Mouse (Mus musculus): ENCODE data around the gene Capn7. TPM values are rescaled to one million over a fixed set of nuclear protein-coding genes. Genes with fewer than 3 reads are reported as not detected.

Capn7 gene
- polyA plus RNA-seq, 1 experiment = 37.5 TPM

DNA sequence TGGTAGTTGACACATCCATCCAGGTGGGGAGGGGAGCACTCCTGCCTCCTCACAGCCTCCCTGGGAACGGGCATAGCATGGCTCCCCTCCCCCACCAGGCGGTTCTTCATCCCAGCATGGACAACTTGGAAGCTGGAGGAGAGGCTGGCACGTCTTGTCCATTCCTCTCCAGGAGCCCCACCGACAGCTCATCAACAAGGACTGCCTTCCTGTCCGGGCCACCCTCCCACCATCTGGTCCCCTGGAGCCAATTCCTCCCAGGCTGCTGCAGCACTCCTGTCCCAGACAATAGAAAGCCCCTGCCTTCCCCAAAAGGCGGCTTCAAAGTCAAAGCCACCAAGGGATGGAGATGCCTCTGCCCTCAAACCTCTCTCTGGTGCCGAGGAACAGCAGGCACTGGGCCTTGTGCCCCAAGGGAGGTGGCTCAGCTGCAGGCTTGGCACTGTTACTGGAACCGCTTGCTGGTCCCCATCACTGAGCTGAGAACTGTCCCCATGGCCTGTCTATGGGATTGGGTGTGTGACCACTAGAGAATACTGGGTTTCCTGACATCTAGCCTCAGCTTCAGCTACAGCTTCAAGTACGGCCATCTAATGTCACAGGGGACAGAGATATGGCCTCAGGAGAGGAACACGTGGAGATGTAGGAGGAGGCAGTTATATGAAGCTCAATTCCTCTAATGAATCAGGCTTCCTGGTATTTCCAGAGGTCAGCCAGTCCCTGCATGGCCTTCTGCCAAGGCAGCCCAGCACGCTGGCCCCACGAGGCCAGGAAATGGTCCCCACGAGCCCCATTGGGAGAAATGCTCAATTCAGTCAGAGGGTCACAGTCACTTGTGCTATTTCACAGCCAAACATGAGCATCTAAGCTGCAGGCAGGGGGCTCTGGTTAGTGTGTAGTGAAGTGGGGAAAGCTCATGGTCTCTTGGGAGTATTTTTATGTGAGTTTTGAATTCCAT lies 48.2 kb downstream of the Capn7 start:
- Histone ChIP-seq H3K4me3 (ENCODE audit: insufficient read depth, low read length) (no peak overlapping the region), H3K4me1 (ENCODE audit: control insufficient read depth, insufficient read depth, low read length) (peaks cover 35% of the 10 kb centered on the region), H3K27ac (ENCODE audit: insufficient read depth, low read depth, low read length) (peak overlapping the region; percentile 72)
- TF ChIP-seq POLR2A (IDR thresholded peaks at IDR 0.05; ENCODE audit: borderline replicate concordance, low read depth, low read length) (no peak), CTCF (IDR thresholded peaks at IDR 0.05; ENCODE audit: low read depth, low read length) (no peak)

DNA sequence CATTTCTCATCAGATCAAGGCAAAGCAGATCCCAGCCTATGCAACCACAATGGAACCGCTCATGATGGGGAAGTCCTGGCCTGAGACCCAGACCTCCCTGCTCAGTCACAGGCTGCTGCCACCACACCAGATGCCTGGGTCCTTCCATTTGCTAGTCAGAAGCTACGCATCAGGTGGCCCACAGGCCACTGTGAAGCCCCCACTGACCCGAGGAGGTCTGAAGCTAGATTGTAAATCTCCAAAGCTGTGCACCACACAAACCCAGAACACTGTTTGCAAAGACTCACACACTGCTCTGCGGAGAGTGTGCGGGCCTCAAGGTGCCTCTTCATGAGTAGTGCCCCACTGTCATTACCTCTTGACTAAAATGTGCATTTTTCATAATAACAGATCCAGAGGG lies 49.0 kb downstream of the Capn7 start:
- H3K27ac ChIP-seq (ENCODE audit: insufficient read depth, low read depth, low read length) = peak overlapping the region; percentile 72
- H3K4me3 ChIP-seq (ENCODE audit: insufficient read depth, low read length) = no peak overlapping the region
- peaks cover 40% of the 10 kb centered on the region for H3K4me1 ChIP-seq (ENCODE audit: control insufficient read depth, insufficient read depth, low read length)

DNA sequence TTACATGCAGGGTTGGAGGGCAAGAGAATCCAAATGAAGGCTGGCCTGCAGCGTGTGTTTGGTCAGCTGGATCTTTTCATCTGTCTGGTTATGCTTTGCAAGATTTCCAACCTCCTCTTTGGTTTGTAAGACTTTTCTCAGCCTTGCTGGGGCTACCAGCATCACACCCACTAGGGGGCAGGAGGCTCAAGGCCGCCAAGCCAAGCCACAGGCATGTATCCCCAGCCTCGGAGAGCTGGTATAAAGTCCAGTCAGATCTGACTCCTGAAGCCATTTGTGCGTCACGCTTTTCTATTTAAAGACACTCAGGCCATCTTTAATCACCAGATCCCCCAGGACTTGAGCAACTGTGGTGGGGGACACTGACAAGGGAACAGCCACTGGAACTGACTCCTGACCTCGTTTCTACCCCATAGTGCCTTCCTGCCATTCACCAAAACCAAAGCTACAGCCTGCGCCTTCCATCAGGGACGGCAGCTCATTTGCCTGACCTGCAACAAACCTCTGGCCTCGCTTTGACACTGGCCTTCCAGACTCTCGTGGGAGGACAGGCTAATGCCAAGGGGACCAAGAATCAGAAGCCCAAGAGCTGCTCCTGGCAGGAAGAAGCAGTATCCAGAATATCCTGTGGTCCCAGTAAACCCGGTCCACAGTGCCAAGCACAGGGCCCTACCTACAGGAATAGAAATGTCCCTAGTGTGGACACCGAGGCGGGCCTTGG lies 49.7 kb downstream of the Capn7 start:
- no peak overlapping the region for H3K4me3 ChIP-seq (ENCODE audit: insufficient read depth, low read length)
- peak overlapping the region; percentile 72 for H3K27ac ChIP-seq (ENCODE audit: insufficient read depth, low read depth, low read length)
- peak; percentile 71 for TF ChIP-seq CTCF (IDR thresholded peaks at IDR 0.05; ENCODE audit: low read depth, low read length)
- TF ChIP-seq POLR2A (IDR thresholded peaks at IDR 0.05; ENCODE audit: borderline replicate concordance, low read depth, low read length) = no peak
- H3K4me1 ChIP-seq (ENCODE audit: control insufficient read depth, insufficient read depth, low read length) = peaks cover 47% of the 10 kb centered on the region

More for the DNA sequence above, 49.0 kb downstream of the Capn7 start:
- no peak for TF ChIP-seq CTCF (IDR thresholded peaks at IDR 0.05; ENCODE audit: low read depth, low read length)
- no peak for TF ChIP-seq POLR2A (IDR thresholded peaks at IDR 0.05; ENCODE audit: borderline replicate concordance, low read depth, low read length)

DNA sequence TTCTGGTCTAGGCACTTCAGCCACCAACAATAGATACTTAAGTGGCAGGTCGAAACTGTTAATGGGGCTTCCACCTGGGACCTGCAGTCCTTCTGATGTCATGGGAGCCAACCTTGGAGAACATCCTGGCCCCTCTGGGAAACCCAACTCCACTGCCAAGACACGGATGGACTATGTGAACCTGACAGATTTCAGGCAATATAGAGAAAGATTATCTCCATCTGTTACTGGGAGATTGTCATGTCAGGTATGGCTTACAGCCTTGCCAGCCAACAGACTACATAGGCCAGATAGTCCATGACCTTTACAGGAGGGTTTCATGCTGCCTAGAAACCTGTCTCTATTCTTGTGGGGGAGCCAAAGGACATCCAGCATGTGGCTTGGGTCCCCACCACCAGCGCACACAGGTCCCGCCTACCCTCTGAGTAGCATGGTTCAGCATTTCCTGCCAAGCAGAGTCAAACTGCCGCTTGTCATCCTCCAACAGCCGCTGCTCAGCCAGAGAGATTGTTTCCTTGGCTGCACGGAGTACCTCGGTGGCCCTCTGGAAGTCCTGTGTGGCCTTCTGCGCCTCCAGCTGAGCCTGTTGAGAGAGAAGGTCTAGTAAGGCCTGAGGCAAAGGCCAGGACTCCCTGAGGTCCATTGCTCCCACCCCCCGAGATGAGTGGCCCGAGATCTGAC lies 51.0 kb downstream of the Capn7 start:
- no peak overlapping the region for H3K27ac ChIP-seq (ENCODE audit: insufficient read depth, low read depth, low read length)
- TF ChIP-seq CTCF (IDR thresholded peaks at IDR 0.05; ENCODE audit: low read depth, low read length) = no peak
- no peak for TF ChIP-seq POLR2A (IDR thresholded peaks at IDR 0.05; ENCODE audit: borderline replicate concordance, low read depth, low read length)
- no peak overlapping the region for H3K4me3 ChIP-seq (ENCODE audit: insufficient read depth, low read length)
- H3K4me1 ChIP-seq (ENCODE audit: control insufficient read depth, insufficient read depth, low read length) = peaks cover 56% of the 10 kb centered on the region

DNA sequence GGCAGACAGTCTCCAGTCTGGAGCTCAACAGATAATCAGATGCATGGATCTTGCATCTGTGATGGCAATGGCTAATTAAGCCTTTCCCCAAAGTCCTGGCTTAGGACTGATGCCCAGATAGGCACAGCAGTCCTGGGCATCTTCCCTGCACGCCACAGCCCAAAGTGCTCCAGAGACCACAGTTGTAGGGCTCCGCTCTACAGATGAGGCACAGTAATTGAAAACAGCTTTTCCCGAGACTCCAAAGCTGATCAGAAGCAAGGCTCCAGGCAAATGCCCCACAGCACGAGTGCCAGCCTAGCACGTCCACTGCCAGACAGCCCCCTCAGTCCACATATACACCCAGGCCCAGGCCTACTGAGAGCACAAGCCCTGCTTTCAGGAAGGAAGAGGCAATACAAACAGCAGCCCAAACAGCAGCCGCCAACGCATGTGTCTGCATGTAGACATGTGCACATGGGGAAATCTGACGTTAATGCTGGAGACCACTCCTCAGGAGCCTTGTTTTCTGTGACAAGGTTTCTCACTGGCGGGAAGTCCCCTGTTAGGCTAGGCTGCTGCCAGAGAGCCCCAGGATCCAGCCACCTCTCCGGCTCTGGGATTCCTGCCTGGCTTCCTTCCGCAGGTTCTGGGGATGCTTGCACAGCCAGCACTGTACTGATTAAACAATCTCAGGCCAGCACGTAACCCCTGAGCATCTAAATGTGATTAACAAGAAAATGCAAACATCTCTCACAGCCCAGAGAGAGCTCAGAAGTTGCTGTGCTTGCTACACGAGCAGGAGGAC lies 51.8 kb downstream of the Capn7 start:
- TF ChIP-seq CTCF (IDR thresholded peaks at IDR 0.05; ENCODE audit: low read depth, low read length) (no peak), POLR2A (IDR thresholded peaks at IDR 0.05; ENCODE audit: borderline replicate concordance, low read depth, low read length) (no peak)
- H3K4me1 ChIP-seq (ENCODE audit: control insufficient read depth, insufficient read depth, low read length) = peaks cover 62% of the 10 kb centered on the region
- H3K27ac ChIP-seq (ENCODE audit: insufficient read depth, low read depth, low read length) = no peak overlapping the region
- H3K4me3 ChIP-seq (ENCODE audit: insufficient read depth, low read length) = no peak overlapping the region

DNA sequence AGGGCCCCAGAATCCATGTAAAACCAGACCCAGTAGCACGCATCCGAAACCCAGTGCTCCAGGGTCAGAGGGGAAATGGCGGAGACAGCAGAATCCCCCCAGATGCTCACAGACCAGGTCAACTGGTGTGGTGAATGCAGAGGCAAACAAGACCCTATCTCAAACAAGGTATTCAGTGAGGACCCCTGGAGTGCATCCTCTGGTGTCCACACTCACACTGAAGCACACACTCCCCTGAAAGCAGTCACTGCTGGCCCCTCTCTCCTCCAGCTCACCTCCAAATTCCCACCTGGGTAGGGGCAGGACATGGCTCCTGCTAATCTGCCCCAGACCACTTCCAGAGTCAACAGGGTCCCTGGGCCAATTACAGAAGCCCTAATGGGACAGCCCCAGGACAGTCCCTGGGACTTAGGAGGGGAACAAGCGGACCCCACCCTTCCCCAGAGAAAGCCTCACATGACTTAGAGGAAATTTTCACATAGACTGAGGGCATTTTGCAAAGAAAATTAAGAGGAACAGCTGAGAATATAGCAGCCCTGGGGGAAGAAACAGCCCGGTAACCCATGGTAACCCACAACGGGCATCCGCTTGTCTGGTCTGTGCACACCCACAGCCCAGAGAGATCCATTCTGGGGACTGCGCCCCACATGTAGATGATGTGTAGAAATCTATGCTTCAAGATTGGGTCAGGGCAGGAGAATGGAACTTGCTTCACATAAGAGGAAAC lies 53.1 kb downstream of the Capn7 start:
- Histone ChIP-seq H3K4me1 (ENCODE audit: control insufficient read depth, insufficient read depth, low read length) (peaks cover 70% of the 10 kb centered on the region), H3K27ac (ENCODE audit: insufficient read depth, low read depth, low read length) (no peak overlapping the region), H3K4me3 (ENCODE audit: insufficient read depth, low read length) (no peak overlapping the region)
- TF ChIP-seq POLR2A (IDR thresholded peaks at IDR 0.05; ENCODE audit: borderline replicate concordance, low read depth, low read length) (no peak), CTCF (IDR thresholded peaks at IDR 0.05; ENCODE audit: low read depth, low read length) (no peak)

DNA sequence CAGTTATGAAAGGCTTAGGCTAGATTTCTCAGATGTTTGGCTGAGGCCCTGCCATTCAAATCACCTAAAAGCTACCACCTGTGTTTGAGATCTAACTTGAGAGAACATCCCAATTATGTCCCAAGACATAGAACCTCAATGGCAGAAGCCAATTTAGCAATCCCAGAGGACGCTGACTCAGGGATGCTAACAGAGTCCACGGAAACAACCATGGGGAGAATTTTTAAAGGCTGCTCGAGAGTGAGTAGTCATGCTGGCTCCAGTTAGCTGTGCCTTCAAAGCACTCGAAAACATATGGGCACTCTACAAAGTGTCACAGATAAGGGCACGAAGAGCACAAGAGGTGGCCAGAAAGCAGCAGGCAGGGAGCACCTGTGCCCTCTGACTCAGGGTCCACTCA lies 55.9 kb downstream of the Capn7 start:
- H3K27ac ChIP-seq (ENCODE audit: insufficient read depth, low read depth, low read length) = peak overlapping the region; percentile 33
- peaks cover 50% of the 10 kb centered on the region for H3K4me1 ChIP-seq (ENCODE audit: control insufficient read depth, insufficient read depth, low read length)
- TF ChIP-seq POLR2A (IDR thresholded peaks at IDR 0.05; ENCODE audit: borderline replicate concordance, low read depth, low read length) (no peak), CTCF (IDR thresholded peaks at IDR 0.05; ENCODE audit: low read depth, low read length) (no peak)
- H3K4me3 ChIP-seq (ENCODE audit: insufficient read depth, low read length) = no peak overlapping the region

DNA sequence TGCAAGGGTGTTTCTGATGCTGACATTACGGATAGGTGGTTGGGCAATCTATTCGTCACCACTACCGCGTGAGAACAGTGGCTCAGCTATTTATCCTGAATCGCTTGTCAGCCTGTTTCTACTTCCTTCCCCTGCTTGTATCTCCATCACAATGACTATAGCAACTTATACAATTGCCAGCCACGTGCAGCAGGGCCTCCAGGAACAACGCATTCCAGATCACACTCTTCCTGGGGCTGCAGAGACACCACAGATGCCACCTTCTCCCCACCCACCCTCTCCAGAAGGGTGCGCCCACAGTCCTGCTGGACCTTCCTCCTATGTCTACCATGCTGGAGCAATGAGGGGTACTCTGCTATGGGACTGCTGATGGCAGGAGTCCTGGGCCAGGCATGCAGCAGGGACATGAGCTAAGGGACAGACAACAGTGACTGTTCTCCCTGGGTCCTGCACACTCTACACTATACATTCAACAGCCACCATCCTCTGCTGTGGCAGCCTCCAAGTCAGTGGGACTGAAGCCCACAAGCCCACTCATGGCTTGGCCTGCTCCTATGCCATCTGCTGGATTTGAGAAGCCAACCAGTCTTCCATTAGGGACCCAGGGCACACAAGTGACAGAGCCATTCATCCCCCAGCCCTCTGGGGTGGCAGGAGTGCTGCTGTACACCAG lies 56.6 kb downstream of the Capn7 start:
- Histone ChIP-seq H3K4me1 (ENCODE audit: control insufficient read depth, insufficient read depth, low read length) (peaks cover 50% of the 10 kb centered on the region), H3K27ac (ENCODE audit: insufficient read depth, low read depth, low read length) (peak overlapping the region; percentile 76), H3K4me3 (ENCODE audit: insufficient read depth, low read length) (no peak overlapping the region)
- TF ChIP-seq CTCF (IDR thresholded peaks at IDR 0.05; ENCODE audit: low read depth, low read length) (no peak), POLR2A (IDR thresholded peaks at IDR 0.05; ENCODE audit: borderline replicate concordance, low read depth, low read length) (no peak)

Measured in bone marrow macrophage, adult 2 months (primary cell).